Mouse (Mus musculus) kidney, postnatal 0 days (tissue): ENCODE results near the gene Wdr25. TPM values are rescaled to one million over a fixed set of nuclear protein-coding genes. Genes with fewer than 3 reads are reported as not detected.
A peak's percentile ranks its signal among the peaks of the same experiment; 100 is the strongest.
"Not testable (repeated sequence)": the region's sequence is repeated elsewhere in the genome, so short reads cannot be mapped to it uniquely, and the experiment has no call there.

Source experiments
- ATAC-seq: fragments of 200-750 bp; cut with Nextera tagmentation; replicated peaks from 2 replicates; pipeline ENCODE4 v1.8.0; 2017; ENCODE audit warnings: low read depth, moderate number of reproducible peaks, moderate TSS enrichment, moderate library complexity; ENCODE audit not compliant: low FRiP score
- DNase-seq: peaks from one replicate; pipeline ENCODE4 v3.0.0-alpha.2; 2016; ENCODE audit warnings: low spot score
- H3K27ac ChIP-seq: fragments of 300-500 bp; sonication (generic); 2 replicates; pipeline ENCODE4 v1.5.1; 2014; ENCODE audit warnings: mild to moderate bottlenecking
- H3K27me3 ChIP-seq: fragments of 300-500 bp; sonication (generic); 2 replicates; pipeline ENCODE4 v1.6.1; 2014; ENCODE audit warnings: low read length, mixed read lengths; ENCODE audit not compliant: insufficient read depth
- H3K36me3 ChIP-seq: fragments of 300-500 bp; sonication (generic); 2 replicates; pipeline ENCODE4 v1.6.1; 2014; ENCODE audit warnings: low read length, mixed read lengths; ENCODE audit not compliant: insufficient read depth
- H3K4me1 ChIP-seq: fragments of 300-500 bp; sonication (generic); replicated peaks from 2 replicates; pipeline ENCODE4 v1.6.1; 2014; ENCODE audit warnings: antibody characterized with exemption, low read length, mixed read lengths; ENCODE audit not compliant: insufficient read depth
- H3K4me2 ChIP-seq: fragments of 300-500 bp; sonication (generic); 2 replicates; pipeline ENCODE4 v1.6.1; 2014; ENCODE audit warnings: mild to moderate bottlenecking, low read length, moderate library complexity, mixed read lengths
- H3K4me3 ChIP-seq: fragments of 300-500 bp; sonication (generic); replicated peaks from 2 replicates; pipeline ENCODE4 v1.5.1; 2014; ENCODE audit warnings: low read depth, low read length
- H3K9ac ChIP-seq: fragments of 300-500 bp; sonication (generic); 2 replicates; pipeline ENCODE4 v1.6.1; 2014; ENCODE audit warnings: low read depth, low read length
- H3K9me3 ChIP-seq: fragments of 300-500 bp; sonication (generic); replicated peaks from 2 replicates; pipeline ENCODE4 v1.6.1; 2016; ENCODE audit warnings: low read length, inconsistent platforms, mixed read lengths
- CTCF ChIP-seq: IDR thresholded peaks from 2 replicates; pipeline ENCODE4 v1.5.1; 2016; ENCODE audit warnings: antibody characterized with exemption, low read depth, mild to moderate bottlenecking, moderate library complexity
- WGBS: fragments of 180-500 bp; shearing (Covaris S2); extraction: QIAGEN DNeasy Blood & Tissue Kit; methylation state at CpG from one replicate; pipeline ENCODE4 v1.1.7; 2014; 5-methylcytosine and 5-hydroxymethylcytosine counted together
- polyA plus RNA-seq: library from polyadenylated mRNA; unstranded; fragments of >200 nt; fragmentation: Nextera tagmentation; extraction: Ambion mirVana; gene quantifications from 2 replicates; pipeline ENCODE4 v1.2.1, GENCODE M21; 2015

Wdr25 gene
- 5.3 and 6.6 TPM in 2 replicates for polyA plus RNA-seq

DNA sequence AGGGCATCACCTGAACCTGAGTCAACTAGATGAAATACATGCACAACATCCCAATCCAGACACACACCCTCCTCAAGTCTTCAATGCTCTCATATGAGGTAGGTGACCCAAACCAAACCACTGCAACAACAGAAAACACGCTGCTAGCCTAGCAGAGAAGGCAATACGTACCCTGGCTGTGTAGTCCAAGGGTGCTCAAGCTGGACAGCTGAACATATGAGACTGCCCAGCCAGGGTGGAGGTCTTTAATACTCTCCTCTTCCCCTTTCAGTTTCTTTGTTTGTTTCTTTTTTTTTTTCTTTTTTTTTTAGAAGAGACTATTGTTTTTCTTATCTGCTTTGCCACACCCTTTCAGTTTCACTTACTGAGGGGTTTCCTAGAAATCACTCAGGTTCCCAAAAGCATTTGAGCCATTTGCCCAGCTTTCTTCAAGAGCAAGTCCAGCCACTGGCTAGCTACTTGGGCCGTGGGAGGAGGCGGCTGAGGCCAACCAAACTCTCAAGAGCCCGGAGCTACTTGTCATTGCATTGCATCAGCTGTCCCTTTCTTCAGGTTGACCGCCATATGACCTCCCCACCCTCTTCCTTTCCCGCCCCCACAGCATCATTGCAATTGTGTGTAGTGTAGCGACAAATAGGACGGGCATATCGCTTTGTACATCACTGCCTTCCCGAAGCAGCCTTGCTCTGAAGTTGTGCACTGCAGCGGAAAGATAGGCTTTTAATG, at the start of gene Wdr25:
Wdr25 (plus strand) TSS at position 643 of the 726 bp plus-strand sequence.
- TF ChIP-seq CTCF: no peak
- WGBS: 13% methylated on average over 12 of the region's 12 CpGs
- no peak for ATAC-seq
- DNase-seq: no peak
- Histone ChIP-seq H3K27ac (peak within 1 kb of the TSS; percentile 65), H3K9ac (peak within 1 kb of the TSS; percentile 77), H3K4me3 (peak within 1 kb of the TSS; percentile 77), H3K4me1 (peaks cover 5% of the 10 kb centered on the region; the same call in 1 of the 2 replicates), H3K4me2 (peak within 1 kb of the TSS; percentile 79), H3K9me3 (no peaks in the 10 kb centered on the region), H3K36me3 (peaks cover 4% of the 10 kb centered on the region; the same call in 1 of the 2 replicates), H3K27me3 (no peaks in the 10 kb centered on the region)

DNA sequence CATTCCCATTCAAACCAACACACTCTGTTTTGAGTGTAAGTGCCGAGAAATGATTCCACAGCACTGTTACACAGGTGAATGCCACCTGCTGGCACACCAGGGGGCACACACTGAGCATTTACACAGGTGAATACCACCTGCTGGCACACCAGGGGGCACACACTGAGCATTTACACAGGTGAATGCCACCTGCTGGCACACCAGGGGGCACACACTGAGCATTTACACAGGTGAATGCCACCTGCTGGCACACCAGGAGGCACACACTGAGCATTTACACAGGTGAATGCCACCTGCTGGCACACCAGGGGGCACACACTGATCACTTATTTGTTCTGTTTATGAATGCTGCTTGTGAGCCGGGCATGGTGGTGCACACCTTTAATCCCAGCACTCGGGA, 45.4 kb upstream of the Wdr25 start:
- 0 out of 2 replicates have a peak, but pooled peaks cover 11% of the 10 kb centered on the region for H3K36me3 ChIP-seq

GRCm38 (mm10) chr12:108849488-108850022, 43.9 kb upstream of the Wdr25 start:
- DNase-seq: no peak
- no peak for TF ChIP-seq CTCF

More for the DNA sequence above, 45.4 kb upstream of the Wdr25 start:
- TF ChIP-seq CTCF: peak; percentile 62
- not testable (repeated sequence) for H3K4me3 ChIP-seq, H3K4me2 ChIP-seq, DNase-seq, H3K9ac ChIP-seq, ATAC-seq, H3K4me1 ChIP-seq, H3K27me3 ChIP-seq, H3K27ac ChIP-seq, H3K9me3 ChIP-seq
- WGBS: 93% methylated on average over 3 of the region's 3 CpGs

GRCm38 (mm10) chr12:108850129-108850528, 43.3 kb upstream of the Wdr25 start:
- Histone ChIP-seq H3K36me3 (0 out of 2 replicates have a peak, but pooled peaks cover 2% of the 10 kb centered on the region), H3K27ac (no peak overlapping the region), H3K4me1 (0 out of 2 replicates have a peak, but pooled peaks cover 5% of the 10 kb centered on the region), H3K27me3 (no peaks in the 10 kb centered on the region), H3K4me2 (no peak overlapping the region), H3K4me3 (no peak overlapping the region), H3K9ac (no peak overlapping the region), H3K9me3 (no peaks in the 10 kb centered on the region)
- no peak for TF ChIP-seq CTCF
- WGBS: 32% methylated on average over 8 of the region's 8 CpGs
- no peak for DNase-seq
- no peak for ATAC-seq

More at GRCm38 (mm10) chr12:108849488-108850022, 43.9 kb upstream of the Wdr25 start:
- no peaks in the 10 kb centered on the region for H3K27me3 ChIP-seq
- no peak overlapping the region for H3K9ac ChIP-seq
- H3K9me3 ChIP-seq: no peaks in the 10 kb centered on the region
- 0 out of 2 replicates have a peak, but pooled peaks cover 5% of the 10 kb centered on the region for H3K36me3 ChIP-seq
- ATAC-seq: no peak
- 75% methylated on average over 4 of the region's 4 CpGs for WGBS
- no peak overlapping the region for H3K4me2 ChIP-seq
- 0 out of 2 replicates have a peak, but pooled peaks cover 5% of the 10 kb centered on the region for H3K4me1 ChIP-seq
- no peak overlapping the region for H3K27ac ChIP-seq
- H3K4me3 ChIP-seq: no peak overlapping the region

- no peak for TF ChIP-seq CTCF
- Histone ChIP-seq H3K4me1 (0 out of 2 replicates have a peak, but pooled peaks cover 5% of the 10 kb centered on the region), H3K4me2 (no peak overlapping the region), H3K27me3 (no peaks in the 10 kb centered on the region), H3K27ac (no peak overlapping the region), H3K4me3 (no peak overlapping the region), H3K9me3 (no peaks in the 10 kb centered on the region), H3K9ac (no peak overlapping the region), H3K36me3 (no peaks in the 10 kb centered on the region)
- WGBS: 90% methylated on average over 8 of the region's 8 CpGs
- DNase-seq (no peak), ATAC-seq (no peak)
These were observed 42.5 kb upstream of the Wdr25 start for GRCm38 (mm10) chr12:108850886-108851285.

GRCm38 (mm10) chr12:108852822-108853221, 40.6 kb upstream of the Wdr25 start:
- no peak overlapping the region for H3K4me3 ChIP-seq
- no peak overlapping the region for H3K9ac ChIP-seq
- WGBS: 90% methylated on average over 8 of the region's 8 CpGs
- H3K27ac ChIP-seq: no peak overlapping the region
- no peaks in the 10 kb centered on the region for H3K9me3 ChIP-seq
- ATAC-seq: no peak
- no peak for TF ChIP-seq CTCF
- H3K4me1 ChIP-seq: 0 out of 2 replicates have a peak, but pooled peaks cover 5% of the 10 kb centered on the region
- DNase-seq: no peak
- no peak overlapping the region for H3K4me2 ChIP-seq
- H3K36me3 ChIP-seq: no peaks in the 10 kb centered on the region
- no peaks in the 10 kb centered on the region for H3K27me3 ChIP-seq
